Mouse (Mus musculus) monocyte, adult 2 months (primary cell): Measurements from ENCODE around the gene Abca5.

Source experiments
- DNase-seq, 2 experiments: peaks; one replicate each; pipeline ENCODE4 v3.0.0; 2022; ENCODE audit warnings: low spot score in 2 of 2, low read depth in 1 of 2

Gene Abca5

DNA sequence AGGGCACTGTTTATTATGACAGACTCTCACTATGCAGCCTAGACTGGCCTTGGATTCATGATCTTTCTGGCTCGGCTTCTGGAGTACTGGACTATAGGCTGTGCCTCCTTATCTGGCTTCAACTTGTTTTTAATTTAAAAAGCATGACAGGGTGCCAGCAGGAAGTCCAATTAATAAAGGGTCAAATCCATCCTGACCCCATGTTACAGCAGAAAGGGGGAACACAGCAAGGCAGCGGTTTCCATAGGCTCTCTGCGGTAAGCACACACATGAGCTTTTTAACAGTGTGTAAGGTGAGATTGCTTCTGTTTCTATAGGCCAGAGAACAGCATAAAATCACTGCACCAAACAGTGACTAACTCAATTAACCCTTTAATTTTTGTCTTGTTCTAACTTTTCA, 34.1 kb downstream of the Abca5 start:
- no peak for DNase-seq

DNA sequence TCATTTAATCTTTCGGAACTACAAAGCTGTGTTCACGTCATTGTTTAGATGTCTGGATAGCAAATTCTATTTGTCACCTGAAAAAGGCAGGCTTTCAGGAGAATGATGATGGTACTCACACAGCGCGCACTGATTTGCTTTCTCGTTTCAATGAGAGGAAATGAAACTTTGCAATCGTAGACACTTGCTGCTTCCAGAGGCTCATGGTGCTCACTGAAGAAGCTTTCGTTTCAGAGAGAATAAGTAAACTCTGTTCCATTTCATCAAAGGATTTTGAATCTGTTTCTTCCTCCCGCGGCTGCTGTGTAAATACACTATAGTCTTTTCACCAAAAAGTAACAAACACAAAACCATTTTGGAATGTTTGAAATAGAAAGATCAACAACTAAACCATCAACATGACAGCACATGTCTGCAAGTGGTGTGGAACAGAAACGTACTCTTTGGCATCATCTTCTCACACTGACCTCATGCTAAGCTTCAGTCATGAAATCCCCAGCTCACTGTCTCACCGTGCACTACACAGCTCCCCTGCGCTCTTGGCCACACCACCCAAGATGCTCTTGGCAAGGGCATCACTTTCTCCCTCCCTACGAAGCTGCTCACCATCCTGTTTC, 39.5 kb downstream of the Abca5 start:
- no peak for DNase-seq

DNA sequence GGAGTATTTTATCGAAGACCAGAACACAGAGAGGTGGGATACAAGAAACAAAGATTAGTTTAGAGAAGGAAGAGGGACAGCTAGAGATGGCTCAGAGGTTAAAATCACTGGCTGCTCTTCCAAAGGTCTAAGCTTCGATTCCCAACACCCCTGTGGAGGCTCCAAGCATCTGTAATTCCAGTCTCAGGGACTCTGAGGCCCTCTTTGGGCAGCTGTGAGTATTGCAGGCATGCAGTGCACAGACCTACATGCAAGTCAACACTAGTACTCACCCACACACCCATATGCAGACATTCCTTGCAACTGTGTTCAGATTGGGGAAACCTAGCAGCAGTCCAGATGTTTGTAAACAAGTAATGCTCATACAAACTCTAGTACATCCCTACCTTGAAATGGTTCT, 46.9 kb downstream of the Abca5 start:
- DNase-seq = no peak

DNA sequence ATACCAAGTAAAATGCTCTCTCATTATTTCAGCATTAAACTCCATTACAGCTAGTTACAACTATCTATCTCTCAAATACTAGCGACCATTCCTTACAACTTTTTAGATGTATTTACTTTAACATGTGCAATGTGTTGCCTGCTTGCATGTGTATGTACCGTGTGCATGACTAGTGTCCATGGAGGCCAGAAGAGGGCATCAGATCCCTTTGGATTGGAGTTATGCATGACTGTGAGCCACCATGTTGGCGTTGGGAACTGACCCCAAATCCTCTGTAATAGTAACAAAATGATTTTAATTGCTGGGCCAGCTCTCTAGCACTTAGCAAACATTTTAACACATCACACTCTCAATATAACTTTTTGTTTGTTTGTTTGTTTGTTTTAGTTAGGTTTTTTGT, 49.1 kb downstream of the Abca5 start:
- DNase-seq = no peak

DNA sequence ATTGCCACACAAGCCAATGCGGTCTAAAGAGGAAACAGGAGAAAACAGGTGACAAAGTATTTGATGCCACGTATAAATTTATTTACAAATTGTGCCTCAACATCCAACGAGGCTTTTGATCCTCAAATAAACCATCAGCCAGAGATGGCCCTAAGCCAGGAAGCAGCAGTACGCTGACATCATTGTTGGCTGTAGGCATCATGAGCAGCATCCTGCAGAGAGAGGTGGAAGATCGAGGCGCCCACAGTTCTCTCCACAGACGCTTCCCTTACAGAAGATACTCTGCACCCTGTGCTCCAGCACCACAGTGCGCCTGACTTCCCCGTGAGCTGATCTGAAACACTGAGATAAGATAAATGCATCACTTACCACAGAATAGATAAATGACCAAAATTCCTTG, 49.8 kb downstream of the Abca5 start:
- DNase-seq = no peak

DNA sequence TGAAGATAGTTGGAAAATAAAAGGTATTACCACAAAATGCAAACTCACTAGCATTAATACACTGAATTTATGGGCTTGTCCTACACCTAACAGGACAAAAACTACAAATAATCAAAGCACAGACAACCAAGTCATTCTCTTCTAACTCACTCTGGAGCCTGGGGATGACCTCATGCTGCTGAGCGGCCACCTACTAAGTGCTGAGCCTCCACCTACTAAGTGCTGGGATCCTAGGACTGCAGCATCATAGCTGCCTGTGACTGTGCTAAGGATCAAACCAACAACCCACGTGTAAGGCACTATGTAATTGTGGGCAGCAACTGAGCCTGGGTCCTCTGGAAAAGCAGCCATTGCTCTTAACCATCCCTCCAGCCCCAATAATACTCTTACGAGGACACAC, 51.2 kb downstream of the Abca5 start:
- no peak for DNase-seq

DNA sequence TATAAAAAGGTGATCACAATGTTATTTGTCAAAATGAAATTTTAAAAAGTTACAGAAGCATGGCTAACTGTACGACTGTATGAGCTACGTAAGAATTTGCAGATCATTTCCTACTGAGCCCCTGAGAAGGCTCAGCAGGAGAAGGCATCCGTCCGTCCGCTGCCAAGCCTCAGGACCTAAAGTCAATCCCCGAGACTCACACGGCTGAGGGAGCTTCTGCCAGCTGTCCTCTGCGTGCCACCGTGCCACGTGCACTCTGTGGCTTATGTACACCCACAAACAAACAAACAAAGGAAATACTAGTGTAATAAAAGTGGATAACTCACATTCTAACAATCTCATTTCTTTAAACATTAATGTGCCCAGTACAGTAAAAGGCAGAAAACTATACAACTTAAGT, 52.7 kb downstream of the Abca5 start:
- no peak for DNase-seq

DNA sequence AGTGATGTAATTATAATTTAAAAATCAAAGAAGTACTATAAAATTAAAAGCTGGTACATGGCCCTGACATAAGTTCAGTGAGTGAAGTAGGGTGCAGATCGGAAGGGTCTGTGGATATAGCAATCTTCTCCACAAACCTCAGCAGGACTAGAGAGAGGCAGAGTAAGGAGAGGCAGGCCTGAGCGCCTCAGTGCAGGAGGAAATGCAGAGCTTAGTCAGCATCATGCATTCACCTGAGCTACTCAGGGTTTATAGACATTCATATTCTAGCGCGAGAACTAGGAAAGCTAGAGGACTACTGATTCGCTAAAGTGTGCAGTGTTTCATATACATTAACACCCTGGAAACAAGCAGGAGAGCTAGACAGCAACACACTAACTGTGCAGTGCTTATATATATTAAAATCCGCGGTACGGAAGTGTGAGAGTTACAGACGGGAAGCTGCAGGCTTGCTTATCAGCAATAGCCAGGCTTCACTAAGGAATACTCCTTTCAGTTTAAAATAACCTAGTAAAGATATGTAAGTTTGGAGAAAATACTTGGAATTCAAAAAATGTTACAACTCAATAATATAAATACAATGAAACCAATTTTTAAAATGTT, 53.2 kb downstream of the Abca5 start:
- DNase-seq = no peak

DNA sequence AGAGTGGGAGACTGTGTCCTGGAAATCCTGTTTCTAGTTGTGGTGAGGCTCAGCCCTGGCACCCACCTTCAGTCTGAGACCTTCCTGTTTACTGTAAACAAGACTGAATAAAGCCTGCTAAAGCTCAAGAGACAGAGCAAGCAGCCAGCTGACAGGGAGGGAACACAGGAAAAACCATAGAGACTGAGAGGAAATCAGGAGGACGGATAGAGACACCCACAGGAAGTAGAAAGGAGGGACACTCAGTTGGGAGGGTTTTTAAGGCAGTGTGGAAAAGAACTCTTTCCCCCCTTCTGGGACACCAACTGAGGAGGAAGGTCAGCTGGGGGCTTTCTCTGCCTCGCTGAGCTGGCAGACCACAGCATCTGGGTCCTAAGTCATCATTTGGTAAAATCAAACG, 62.7 kb downstream of the Abca5 start:
- no peak for DNase-seq

DNA sequence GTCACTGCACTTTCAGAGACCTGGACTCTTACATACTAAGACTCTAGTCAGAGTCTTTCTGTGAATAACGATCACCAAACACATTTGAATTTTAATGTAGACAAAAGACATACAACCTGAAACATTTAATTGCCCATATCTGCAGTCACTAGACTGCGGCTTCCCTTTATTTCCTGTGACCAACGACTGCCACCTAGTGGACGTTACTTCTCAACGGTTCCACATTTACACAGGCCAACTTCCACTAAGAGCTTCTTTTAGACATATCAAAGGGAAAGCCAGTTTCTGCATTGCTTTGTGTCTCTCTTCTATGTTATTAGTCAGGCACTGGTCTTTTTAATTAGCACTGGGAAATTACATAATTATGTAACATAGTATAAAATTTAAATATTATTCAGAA, 65.8 kb downstream of the Abca5 start:
- DNase-seq = peak in 1 of 2 experiments; percentile 8

DNA sequence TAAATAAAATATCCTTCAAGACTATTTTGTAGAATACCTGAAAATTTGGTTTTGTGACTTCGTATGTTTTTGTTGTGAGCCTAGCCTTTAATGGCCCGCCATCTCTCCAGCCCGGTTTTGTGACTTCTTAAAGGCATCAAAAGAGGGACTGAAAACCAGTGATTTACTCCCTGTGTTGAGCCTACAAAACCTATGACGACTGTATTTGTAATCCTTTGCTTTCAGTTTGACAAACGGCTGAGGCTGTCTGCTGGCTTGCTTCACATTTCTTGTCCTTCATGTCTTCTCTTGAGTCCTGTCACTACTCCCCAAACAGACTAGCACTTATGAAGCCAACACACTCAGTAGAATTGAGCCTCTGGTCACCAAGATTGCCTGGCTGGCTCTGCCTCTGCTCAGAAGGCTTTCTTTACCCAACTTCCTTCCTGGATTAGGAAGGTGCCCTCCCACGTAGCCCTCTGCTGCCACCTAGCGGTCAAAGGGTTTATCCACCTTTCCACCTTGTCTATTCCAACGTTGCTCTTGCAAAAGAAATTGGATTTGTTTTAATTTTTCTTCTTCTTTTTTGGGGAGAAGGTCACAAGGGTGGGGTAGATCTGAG, 69.2 kb downstream of the Abca5 start:
- peak; percentile 61 to 83 for DNase-seq

DNA sequence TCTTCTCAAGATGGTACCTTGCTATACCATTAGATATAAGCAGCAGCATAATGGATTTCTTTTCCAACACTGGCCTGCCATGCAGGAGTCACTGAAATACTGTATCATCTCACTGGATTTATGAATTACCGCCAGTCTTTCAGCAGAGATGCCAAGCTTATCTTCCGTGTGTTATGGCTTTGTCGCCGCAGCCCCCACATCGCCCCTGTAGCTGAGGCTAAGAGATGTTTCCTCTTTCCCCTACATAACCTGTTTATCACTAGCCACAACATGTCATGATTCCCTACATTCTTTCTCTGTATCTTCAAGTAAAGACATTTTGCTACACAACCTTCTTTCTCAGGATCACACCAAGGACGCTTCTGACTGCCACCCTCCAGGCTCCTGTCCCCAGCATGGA, 70.3 kb downstream of the Abca5 start:
- DNase-seq = no peak

DNA sequence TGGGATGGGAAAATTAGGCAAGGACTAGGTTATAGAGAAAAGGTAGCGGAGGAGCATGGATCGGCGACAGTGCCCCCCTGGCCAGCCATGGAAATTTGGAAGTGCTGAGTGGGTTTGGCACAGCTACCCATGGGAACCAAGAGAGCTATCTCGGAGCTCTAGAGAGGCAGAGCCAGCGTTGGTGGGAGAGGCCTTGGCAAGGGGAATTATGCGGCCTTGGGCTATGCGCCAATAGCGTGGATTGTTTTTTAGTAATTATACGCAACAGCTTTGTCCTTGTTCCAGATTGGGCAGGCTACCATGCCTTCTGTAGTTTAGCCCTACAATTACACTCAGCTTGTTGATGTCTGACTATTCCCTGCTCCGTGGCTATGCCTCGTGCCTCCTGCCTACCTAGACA, 70.8 kb downstream of the Abca5 start:
- no peak for DNase-seq

DNA sequence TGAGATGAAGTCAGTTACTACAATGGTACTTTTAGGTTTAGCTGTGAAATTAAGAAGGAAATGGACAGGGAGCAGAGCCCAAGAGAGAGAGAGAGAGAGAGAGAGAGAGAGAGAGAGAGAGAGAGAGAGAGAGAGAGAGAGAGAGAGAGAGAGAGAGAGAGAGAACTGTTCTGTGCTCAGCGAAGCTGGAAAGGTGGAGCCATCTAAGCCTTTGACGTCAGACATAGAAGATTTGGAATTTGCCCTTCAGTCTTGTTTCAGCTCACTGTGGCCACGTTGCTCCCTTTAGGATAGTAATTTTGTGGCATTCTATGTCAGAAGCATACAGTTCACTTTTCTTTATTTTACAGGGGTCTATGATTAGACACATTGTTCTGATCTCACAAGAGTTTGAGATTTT, 75.6 kb downstream of the Abca5 start:
- no peak for DNase-seq

DNA sequence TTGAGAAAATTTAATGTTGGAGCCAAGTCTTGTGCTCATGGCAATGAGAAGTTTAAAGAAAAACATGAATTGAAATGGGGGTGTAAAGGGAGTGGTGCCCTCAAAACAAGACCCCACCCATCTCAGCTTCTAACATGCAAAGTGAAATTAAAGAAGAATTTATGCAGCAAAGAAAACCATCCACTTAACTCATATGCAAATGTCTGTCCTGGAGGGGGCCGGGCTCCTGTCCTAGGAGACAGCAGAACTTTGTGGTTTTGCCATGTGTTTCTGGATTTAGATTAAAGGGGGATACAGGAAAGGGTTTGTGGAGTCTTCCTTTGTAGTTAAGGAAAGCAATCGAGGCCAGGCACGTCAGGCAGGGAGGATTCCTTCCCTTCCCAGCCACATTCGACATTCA, 79.6 kb downstream of the Abca5 start:
- no peak for DNase-seq

DNA sequence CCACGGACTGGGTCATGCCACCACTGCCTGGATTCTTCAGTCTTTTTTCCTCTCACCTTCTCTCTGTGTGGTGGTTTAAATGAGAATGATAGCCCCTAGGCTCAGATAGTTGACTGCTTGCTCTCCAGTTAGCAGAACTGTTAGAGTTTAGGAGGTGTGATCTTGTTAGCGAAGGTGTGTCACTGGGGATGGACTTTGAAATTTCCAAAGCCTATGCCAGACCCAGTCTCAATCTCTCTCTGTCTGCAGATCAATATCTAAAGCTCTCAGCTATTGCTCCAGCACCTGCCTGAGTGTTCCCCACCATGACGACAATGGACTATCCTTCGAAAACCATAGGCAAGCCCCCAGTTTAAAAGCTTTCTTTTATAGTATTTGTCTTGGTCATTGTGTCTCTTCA, 80.5 kb downstream of the Abca5 start:
- no peak for DNase-seq

DNA sequence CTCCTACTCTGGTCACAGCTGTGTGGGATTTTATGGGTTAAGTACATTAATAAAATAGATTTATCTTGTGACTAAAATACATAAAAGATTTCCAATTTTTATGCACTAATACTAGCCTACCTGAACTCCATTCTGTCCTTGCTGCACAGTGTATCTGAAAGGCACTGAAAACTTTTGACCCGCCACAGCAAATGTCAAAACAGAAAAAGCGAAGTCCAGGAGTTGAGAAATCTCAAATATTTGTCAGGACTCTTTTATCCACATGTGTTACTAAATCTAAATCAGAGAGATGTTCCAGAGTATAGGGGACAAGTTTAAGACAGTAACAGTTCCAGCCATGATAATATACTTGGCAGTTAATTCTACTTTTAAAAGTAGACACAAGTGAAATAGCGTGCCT, 85.3 kb downstream of the Abca5 start:
- DNase-seq = no peak

DNA sequence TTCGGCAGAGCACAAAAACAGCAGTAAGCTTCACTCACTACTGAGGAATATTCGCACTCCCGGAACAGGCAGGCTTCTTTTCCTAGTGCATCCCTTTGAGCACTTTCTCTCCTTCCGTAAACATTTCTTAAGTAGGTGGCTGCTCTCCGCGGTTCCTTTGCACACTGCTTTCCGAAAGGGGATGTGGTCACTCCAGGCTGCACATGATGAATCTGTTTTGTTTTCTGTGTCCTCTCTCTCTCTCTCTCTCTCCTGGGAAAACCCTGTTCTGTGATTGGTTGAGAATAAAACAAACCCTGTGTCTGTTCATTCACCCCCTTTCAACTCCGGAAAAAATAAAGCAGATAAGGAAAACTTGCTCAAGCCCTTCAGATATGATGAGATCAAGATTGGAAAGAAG, 86.0 kb downstream of the Abca5 start, which contains the start of gene Abca6:
Gene Abca6, minus strand, starts transcription at position 243 of the 400 bp plus-strand sequence.
- peak in 1 of 2 experiments; percentile 28 for DNase-seq

DNA sequence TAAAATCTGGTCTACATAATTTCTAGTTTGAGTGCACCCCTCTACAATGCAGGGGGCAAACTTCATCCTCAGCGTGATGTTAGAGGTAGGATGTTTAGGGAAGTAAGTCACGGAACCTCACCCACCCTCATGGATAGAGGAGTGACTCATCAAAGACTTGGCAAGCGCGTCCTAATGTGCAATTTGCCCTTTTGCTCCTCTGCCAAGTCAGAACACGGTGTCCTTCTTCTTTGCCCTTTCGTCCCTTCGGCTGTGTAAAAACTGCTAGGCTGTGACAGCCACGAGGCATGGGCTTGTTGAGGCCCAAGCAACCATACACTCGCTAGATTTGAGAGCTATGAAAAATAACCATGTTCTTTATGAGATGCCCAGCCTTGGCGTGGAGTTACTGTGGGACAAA, 92.8 kb downstream of the Abca5 start:
- peak in 1 of 2 experiments; percentile 31 for DNase-seq

DNA sequence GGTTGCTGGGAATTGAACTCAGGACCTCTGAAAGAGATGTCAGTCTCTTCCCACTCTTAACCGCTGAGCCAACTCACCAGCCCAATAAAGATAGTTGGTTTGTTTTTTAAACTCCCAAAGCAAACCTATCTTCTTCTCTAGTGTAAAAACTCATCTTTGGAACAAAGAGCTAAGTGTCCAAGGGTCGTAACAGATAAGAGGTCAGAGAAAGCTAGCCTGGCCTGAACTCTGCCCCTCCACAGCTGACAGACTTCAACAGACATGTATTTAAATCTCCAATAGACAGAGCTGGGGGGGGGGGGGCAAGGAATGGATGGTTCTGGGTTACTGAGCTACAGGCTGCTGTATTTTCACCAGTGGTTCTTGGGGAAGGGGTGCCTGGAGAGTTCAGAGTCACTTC, 100.0 kb downstream of the Abca5 start:
- DNase-seq = no peak

DNA sequence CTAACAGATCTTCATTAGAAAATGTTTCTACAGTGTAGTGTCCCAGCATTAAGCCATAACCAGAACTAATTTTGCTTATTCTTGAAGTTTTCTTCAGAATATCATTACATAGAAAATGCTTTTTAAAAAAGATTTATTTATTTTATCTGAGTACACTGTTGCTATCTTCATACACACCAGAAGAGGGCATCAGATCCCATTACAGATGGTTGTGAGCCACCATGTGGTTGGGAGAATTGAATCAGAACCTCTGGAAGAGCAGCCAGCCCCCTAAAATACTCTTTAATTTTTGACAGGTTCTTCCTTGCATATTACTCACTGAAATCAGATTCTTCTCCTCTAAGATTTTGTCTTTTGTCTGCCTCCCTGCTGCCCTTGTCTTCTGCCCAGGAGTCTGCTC, 104.5 kb downstream of the Abca5 start:
- no peak for DNase-seq
